Mouse (Mus musculus) limb, embryonic 15.5 days (tissue): ENCODE results near the gene Nusap1. TPM values are rescaled to one million over a fixed set of nuclear protein-coding genes. Genes with fewer than 3 reads are reported as not detected.

Source experiments
- ATAC-seq: fragments of 200-750 bp; cut with Nextera tagmentation; 2 replicates; pipeline ENCODE4 v1.8.0; 2017; ENCODE audit warnings: low read depth, moderate TSS enrichment; ENCODE audit not compliant: insufficient number of reproducible peaks, low FRiP score, low TSS enrichment
- H3K27ac ChIP-seq: fragments of 300-500 bp; sonication (generic); 2 replicates; pipeline ENCODE4 v1.5.1; 2015; ENCODE audit warnings: moderate library complexity, mild to moderate bottlenecking, inconsistent platforms
- H3K27me3 ChIP-seq: fragments of 300-500 bp; sonication (generic); 2 replicates; pipeline ENCODE4 v1.6.1; 2015; ENCODE audit warnings: inconsistent platforms
- H3K36me3 ChIP-seq: fragments of 300-500 bp; sonication (generic); 2 replicates; pipeline ENCODE4 v1.6.1; 2015; ENCODE audit warnings: inconsistent platforms
- H3K4me1 ChIP-seq: fragments of 300-500 bp; sonication (generic); 2 replicates; pipeline ENCODE4 v1.6.1; 2015; ENCODE audit warnings: inconsistent platforms
- H3K4me2 ChIP-seq: fragments of 300-500 bp; sonication (generic); 2 replicates; pipeline ENCODE4 v1.6.1; 2015; ENCODE audit warnings: mild to moderate bottlenecking, inconsistent platforms
- H3K4me3 ChIP-seq: fragments of 300-500 bp; sonication (generic); 2 replicates; pipeline ENCODE4 v1.5.1; 2015; ENCODE audit warnings: mild to moderate bottlenecking, inconsistent platforms
- H3K9ac ChIP-seq: fragments of 300-500 bp; sonication (generic); 2 replicates; pipeline ENCODE4 v1.6.1; 2015; ENCODE audit warnings: inconsistent platforms
- H3K9me3 ChIP-seq: fragments of 300-500 bp; sonication (generic); 2 replicates; pipeline ENCODE4 v1.6.1; 2016; ENCODE audit warnings: inconsistent platforms
- WGBS: fragments of 180-500 bp; shearing (Covaris S2); methylation state at CpG from one replicate; pipeline ENCODE4 v1.1.7; 2015; 5-methylcytosine and 5-hydroxymethylcytosine counted together
- polyA plus RNA-seq: library from polyadenylated mRNA; unstranded; fragments of >200 nt; fragmentation: Nextera tagmentation; extraction: Ambion mirVana; gene quantifications from 2 replicates; pipeline ENCODE4 v1.2.1, GENCODE M21; 2015

Gene Nusap1
- polyA plus RNA-seq, 1 experiment from 2014 or later: 60.3 TPM

DNA sequence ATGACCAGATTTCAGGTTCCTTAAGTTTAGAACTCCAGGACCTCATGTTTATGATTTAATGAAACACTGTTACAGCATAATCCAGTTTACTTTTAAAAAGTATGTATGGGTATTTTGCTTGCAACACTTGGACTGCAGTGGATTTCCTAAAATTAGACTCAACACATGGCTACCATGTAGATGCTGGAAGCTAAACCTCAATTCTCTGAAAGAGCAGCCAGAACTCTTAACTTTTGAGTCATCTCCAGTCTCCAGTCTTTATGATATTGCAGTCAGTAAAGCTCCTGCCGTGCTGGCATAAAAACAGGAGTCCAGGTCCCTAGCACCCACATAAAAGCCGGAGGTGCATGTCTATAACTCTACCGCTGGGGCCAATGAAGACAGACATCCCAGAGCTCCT lies 81.9 kb downstream of the Nusap1 start:
- peaks cover 15% of the 10 kb centered on the region; the same call in 1 of the 2 replicates for H3K36me3 ChIP-seq
- H3K27me3 ChIP-seq: no peaks in the 10 kb centered on the region
- H3K9ac ChIP-seq: no peak overlapping the region
- no peak overlapping the region for H3K27ac ChIP-seq
- WGBS: 87% methylated on average over 3 of the region's 3 CpGs
- H3K4me3 ChIP-seq: no peak overlapping the region
- no peaks in the 10 kb centered on the region for H3K9me3 ChIP-seq
- no peak for ATAC-seq
- H3K4me2 ChIP-seq: no peak overlapping the region
- no peaks in the 10 kb centered on the region for H3K4me1 ChIP-seq

Other genes starting within 250 kb of the Nusap1 start
- gene Ino80, start 140.6 kb upstream of the Nusap1 start, polyA plus RNA-seq: 3.5 and 4.0 TPM in 2 replicates
- 0.14 and 0.51 TPM in 2 replicates for gene Exd1, start 70.7 kb upstream of the Nusap1 start, polyA plus RNA-seq
- gene Chp1, start 70.6 kb upstream of the Nusap1 start, polyA plus RNA-seq: 61.9 and 64.3 TPM in 2 replicates
- 16.6 and 18.1 TPM in 2 replicates for gene Oip5, start 171 bp downstream of the Nusap1 start, polyA plus RNA-seq
- 44.1 and 45.2 TPM in 2 replicates for gene Ndufaf1, start 44.5 kb downstream of the Nusap1 start, polyA plus RNA-seq
- 44.9 and 46.8 TPM in 2 replicates for gene Rtf1, start 56.8 kb downstream of the Nusap1 start, polyA plus RNA-seq
- gene Itpka, start 124.0 kb downstream of the Nusap1 start, polyA plus RNA-seq: 0.31 and 0.55 TPM in 2 replicates
- gene Ltk, start 142.1 kb downstream of the Nusap1 start, polyA plus RNA-seq: not detected in 2 replicates
- gene Rpap1, start 169.2 kb downstream of the Nusap1 start, polyA plus RNA-seq: 22.1 and 22.2 TPM in 2 replicates
- 28.7 and 32.6 TPM in 2 replicates for gene Tyro3, start 179.4 kb downstream of the Nusap1 start, polyA plus RNA-seq